Mouse (Mus musculus) kidney, adult 2 months (tissue): ENCODE measurements around the gene Prpf18. TPM values are rescaled to one million over a fixed set of nuclear protein-coding genes. Genes with fewer than 3 reads are reported as not detected.

Experiments used
- DNase-seq: peaks from one replicate; pipeline ENCODE4 v3.0.0; 2021
- H3K27ac ChIP-seq: fragments of 200-500 bp; 2 replicates; pipeline ENCODE4 v1.5.1; 2012; ENCODE audit warnings: low read depth, low read length, control low read depth, inconsistent platforms; ENCODE audit not compliant: insufficient read depth
- H3K27me3 ChIP-seq: fragments of 200-500 bp; replicated peaks from 2 replicates; pipeline ENCODE4 v1.6.1; 2012; ENCODE audit warnings: mild to moderate bottlenecking, moderate library complexity, low read length, inconsistent platforms; ENCODE audit not compliant: control insufficient read depth, insufficient read depth
- H3K36me3 ChIP-seq: fragments of 200-500 bp; 2 replicates; pipeline ENCODE4 v1.6.1; 2012; ENCODE audit warnings: mild to moderate bottlenecking, moderate library complexity, low read length, inconsistent platforms; ENCODE audit not compliant: control insufficient read depth, insufficient read depth
- H3K4me1 ChIP-seq: fragments of 200-500 bp; 2 replicates; pipeline ENCODE4 v1.6.1; 2011; ENCODE audit warnings: low read length; ENCODE audit not compliant: control insufficient read depth, insufficient read depth
- H3K4me3 ChIP-seq: fragments of 200-500 bp; 2 replicates; pipeline ENCODE4 v1.5.1; 2011; ENCODE audit warnings: mild to moderate bottlenecking, low read depth, low read length, control low read depth; ENCODE audit not compliant: insufficient read depth
- CTCF ChIP-seq: fragments of 200-500 bp; conservative IDR thresholded peaks from 2 replicates; pipeline ENCODE4 v1.5.1; 2011; ENCODE audit warnings: low read depth, mild to moderate bottlenecking, control low read depth, low read length, moderate library complexity, mixed read lengths; ENCODE audit not compliant: insufficient read depth, insufficient read length
- POLR2A ChIP-seq: fragments of 200-500 bp; IDR thresholded peaks from one replicate; pipeline ENCODE4 v1.6.1; 2011; ENCODE audit warnings: low read depth, low read length, control low read depth
- WGBS: fragments of 180-500 bp; shearing (Covaris S2); methylation state at CpG from one replicate; pipeline ENCODE4 v1.1.7; 2018; 5-methylcytosine and 5-hydroxymethylcytosine counted together
- polyA plus RNA-seq: library from polyadenylated mRNA; depleted of rRNA; stranded (reverse); fragments of >200 nt; gene quantifications from 2 replicates; pipeline ENCODE4 v1.2.3, GENCODE M21; 2012

Gene Prpf18
- polyA plus RNA-seq, 1 experiment, result 12.2 TPM

DNA sequence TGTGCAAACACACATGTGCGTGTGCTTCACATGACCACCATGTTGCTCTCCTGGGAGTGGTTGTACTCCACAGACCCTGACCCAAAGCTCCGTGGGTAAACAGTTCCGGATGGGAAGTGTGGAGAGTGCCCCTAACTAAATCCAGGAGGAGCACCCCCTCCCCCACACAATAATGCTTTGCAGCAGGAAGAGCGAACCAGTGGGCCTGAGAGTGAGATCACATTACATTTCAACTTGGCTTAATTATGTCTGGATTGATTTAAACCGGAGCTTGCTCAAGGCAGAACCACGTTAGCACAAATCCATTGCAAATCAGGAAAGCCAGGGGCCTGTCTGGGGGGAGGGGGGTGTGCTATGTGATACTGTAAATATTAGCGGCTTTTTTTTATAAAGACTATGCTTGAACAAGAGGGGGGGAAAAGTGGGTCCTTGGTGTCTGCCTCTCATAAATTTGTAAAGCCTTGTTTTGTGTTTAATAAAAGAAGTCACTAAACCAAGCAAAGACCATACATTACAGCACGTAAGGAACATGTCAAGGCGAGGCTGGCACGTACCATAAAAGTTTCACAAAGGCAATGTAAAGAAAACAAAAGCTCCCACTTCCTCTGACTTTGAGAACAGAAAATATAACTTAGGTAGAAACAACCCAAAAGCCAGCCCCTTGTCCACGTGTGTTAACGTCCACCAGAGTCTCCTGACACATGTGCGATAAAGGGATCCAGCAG is 64.1 kb downstream of the Prpf18 start:
- no peak for DNase-seq
- H3K4me1 ChIP-seq, result no peaks in the 10 kb centered on the region
- 70% methylated on average over 13 of the region's 13 CpGs for WGBS
- H3K27me3 ChIP-seq, result no peaks in the 10 kb centered on the region
- no peak overlapping the region for H3K27ac ChIP-seq
- no peak overlapping the region for H3K4me3 ChIP-seq
- TF ChIP-seq POLR2A (no peak), CTCF (no peak)
- H3K36me3 ChIP-seq, result no peaks in the 10 kb centered on the region

DNA sequence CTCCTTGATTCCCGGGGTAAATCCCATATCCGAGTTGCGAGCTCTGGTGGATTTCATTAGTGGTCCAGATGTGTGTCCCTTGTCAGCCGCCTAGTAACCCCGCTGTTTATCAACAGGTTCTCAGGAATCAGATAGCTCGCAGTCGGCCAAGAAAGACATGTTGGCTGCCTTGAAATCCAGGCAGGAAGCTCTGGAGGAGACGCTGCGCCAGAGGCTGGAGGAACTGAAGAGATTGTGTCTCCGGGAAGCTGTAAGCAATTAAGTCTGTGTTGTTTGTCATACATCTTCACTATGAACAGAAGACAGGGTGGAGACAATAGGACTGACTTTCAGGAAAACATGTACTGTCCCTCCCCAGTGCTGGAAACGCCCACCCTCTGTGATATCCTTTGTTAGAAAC is 65.7 kb downstream of the Prpf18 start:
- Histone ChIP-seq H3K27me3 (no peaks in the 10 kb centered on the region), H3K36me3 (no peaks in the 10 kb centered on the region), H3K4me1 (no peaks in the 10 kb centered on the region), H3K4me3 (no peak overlapping the region), H3K27ac (no peak overlapping the region)
- DNase-seq, result peak; percentile 70
- TF ChIP-seq POLR2A, result no peak
- 45% methylated on average over 11 of the region's 11 CpGs for WGBS

DNA sequence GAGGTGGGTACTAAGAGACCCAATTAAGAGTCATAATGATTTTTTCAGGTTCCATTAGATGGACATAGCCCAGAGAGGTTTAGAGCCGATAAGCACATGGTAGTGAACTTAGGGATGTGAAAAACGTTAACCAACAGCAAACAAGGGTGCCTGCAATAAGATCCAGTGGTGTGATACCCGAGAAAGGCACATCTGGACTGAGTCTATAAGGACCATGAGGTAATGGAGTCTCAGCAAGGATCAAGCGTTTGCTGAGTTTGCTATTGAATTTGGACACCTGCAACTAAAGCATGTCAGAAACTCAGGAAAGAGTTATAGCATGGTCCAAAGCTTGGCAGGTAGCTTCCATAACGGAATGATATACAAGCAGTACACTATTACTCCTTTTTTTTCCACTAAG is 67.7 kb downstream of the Prpf18 start:
- DNase-seq, result no peak
- no peak for TF ChIP-seq POLR2A
- TF ChIP-seq CTCF, result no peak
- 75% methylated on average over 5 of the region's 5 CpGs for WGBS
- Histone ChIP-seq H3K36me3 (no peaks in the 10 kb centered on the region), H3K4me3 (no peak overlapping the region), H3K4me1 (no peaks in the 10 kb centered on the region), H3K27me3 (no peaks in the 10 kb centered on the region), H3K27ac (no peak overlapping the region)

DNA sequence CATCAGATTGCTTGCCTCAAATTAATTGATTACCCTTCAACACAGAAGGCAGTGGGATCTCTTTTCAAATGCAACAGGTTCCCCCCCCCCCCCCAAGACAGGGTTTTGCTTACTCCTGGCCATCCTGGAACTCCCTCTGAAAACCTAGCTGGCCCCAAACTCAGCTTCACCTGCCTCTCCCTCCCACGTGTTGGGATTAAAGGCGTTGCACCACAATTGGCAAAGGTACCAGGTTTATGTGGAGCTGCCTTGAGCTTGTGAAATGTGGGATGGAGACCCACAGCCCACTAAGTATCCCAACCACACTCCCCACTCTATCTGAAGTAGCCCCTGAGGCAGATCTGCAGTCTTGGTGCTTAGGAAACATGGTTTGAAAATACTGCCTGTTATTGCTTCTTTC is 69.0 kb downstream of the Prpf18 start:
- Histone ChIP-seq H3K4me3 (no peak overlapping the region), H3K4me1 (no peaks in the 10 kb centered on the region; the same call in 1 of the 2 replicates), H3K27me3 (no peaks in the 10 kb centered on the region), H3K36me3 (no peaks in the 10 kb centered on the region), H3K27ac (no peak overlapping the region)
- DNase-seq, result no peak
- TF ChIP-seq POLR2A (no peak), CTCF (no peak)
- WGBS, result 58% methylated on average over 2 of the region's 2 CpGs

DNA sequence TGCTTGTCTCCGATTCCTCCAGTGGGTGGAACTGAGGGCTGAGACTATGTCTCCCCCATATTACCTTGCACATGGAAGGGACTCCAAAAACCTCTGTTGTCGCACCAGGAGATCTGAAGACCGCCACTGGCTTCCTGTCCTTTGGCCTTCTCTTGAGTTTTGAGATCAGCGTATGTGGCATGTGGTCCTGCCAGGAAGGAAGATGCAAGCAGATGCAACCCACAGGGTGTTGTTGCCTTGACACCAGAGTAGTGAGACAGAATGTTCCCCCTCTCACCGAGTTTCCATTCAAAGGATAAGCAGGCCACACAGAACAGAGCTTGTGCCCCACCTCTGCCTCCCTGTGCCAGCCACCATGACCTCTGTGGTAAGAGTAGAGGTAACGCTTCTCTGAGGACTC is 71.2 kb downstream of the Prpf18 start:
- no peak for DNase-seq
- no peaks in the 10 kb centered on the region for H3K36me3 ChIP-seq
- no peaks in the 10 kb centered on the region for H3K27me3 ChIP-seq
- no peak overlapping the region for H3K4me3 ChIP-seq
- H3K27ac ChIP-seq, result no peak overlapping the region
- 66% methylated on average over 6 of the region's 6 CpGs for WGBS
- no peaks in the 10 kb centered on the region; the same call in 1 of the 2 replicates for H3K4me1 ChIP-seq
- no peak for TF ChIP-seq POLR2A
- no peak for TF ChIP-seq CTCF

DNA sequence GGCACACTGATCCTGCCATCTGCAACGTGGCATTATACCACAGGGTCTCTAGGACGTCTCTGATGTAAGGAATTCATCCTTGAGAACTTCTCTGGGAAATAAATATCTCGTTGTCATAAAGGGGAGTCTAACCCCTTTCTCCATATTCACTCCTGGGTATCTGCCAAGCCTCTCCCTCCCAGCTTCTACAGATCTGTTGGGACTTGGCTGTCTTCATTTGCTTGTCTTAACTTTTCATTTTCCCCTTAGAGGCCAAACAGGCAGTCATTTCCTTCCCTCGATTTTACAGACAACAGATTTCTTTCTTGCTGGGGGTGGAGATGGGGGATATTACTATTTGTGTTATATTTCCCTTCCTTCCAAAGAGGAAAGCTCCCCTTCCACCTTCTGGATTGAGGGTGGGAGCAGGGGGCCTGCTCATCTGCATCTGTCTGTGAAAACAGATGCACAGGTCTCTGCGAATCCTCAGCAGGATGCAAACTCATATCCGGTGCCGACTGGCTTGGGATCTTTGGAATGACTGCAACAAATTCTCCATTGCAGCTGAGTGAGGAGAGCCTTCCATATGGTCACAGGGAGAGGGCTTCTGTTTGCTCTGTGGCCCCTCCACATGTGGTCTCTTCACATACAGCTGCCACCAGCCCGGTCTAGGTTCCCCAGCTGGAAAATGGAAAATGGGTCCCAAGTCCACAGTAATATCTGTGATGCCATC is 72.4 kb downstream of the Prpf18 start:
- H3K27me3 ChIP-seq, result no peaks in the 10 kb centered on the region
- TF ChIP-seq CTCF (no peak), POLR2A (no peak)
- WGBS, result 67% methylated on average over 8 of the region's 8 CpGs
- no peaks in the 10 kb centered on the region for H3K36me3 ChIP-seq
- no peak overlapping the region for H3K4me3 ChIP-seq
- H3K27ac ChIP-seq, result no peak overlapping the region
- DNase-seq, result no peak
- no peaks in the 10 kb centered on the region; the same call in 1 of the 2 replicates for H3K4me1 ChIP-seq

DNA sequence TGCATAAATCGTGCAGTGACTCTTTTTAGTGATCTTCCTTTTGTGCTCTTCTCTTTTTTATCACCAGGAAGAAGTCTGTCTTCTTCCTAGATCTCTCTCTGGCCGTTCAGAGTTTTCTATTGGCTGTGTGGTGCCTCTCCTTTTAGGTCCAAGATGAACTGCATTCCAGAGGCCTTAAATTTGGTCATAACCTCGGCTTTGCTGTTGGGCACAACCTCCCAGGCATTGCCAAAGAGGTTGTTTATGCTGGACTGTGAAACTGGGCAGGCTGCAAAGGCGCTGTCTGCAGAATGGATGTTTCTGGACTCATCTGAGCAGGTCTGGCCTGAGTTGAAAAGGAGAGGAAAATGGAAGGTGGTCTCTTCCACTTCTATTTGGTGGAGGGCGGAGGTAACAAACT is 73.6 kb downstream of the Prpf18 start:
- Histone ChIP-seq H3K36me3 (no peaks in the 10 kb centered on the region), H3K4me3 (no peak overlapping the region), H3K27me3 (no peaks in the 10 kb centered on the region), H3K4me1 (peaks cover 4% of the 10 kb centered on the region), H3K27ac (0 out of 2 replicates have a peak overlapping the region, but pooled peaks have one; percentile 13)
- DNase-seq, result no peak
- TF ChIP-seq CTCF, result no peak
- no peak for TF ChIP-seq POLR2A
- 59% methylated on average over 5 of the region's 5 CpGs for WGBS
